Mouse (Mus musculus) bone marrow, adult 2 months (tissue): Measurements from ENCODE around the gene Pdzrn3. TPM values are rescaled to one million over a fixed set of nuclear protein-coding genes. Genes with fewer than 3 reads are reported as not detected.

Experiments
- H3K27ac ChIP-seq: fragments of 200-500 bp; 2 replicates; pipeline ENCODE4 v1.5.1; 2012; ENCODE audit warnings: low read depth, mild to moderate bottlenecking, control low read depth, inconsistent platforms, low read length; ENCODE audit not compliant: control insufficient read depth, poor library complexity, insufficient read depth
- H3K4me1 ChIP-seq: fragments of 200-500 bp; 2 replicates; pipeline ENCODE4 v1.6.1; 2011; ENCODE audit warnings: low read length; ENCODE audit not compliant: control insufficient read depth, insufficient read depth
- H3K4me3 ChIP-seq: fragments of 200-500 bp; replicated peaks from 2 replicates; pipeline ENCODE3; 2011; ENCODE audit warnings: mild to moderate bottlenecking, low read depth, low read length, control low read depth; ENCODE audit not compliant: control insufficient read depth
- CTCF ChIP-seq: fragments of 200-500 bp; IDR thresholded peaks from 2 replicates; pipeline ENCODE4 v1.5.1; 2011; ENCODE audit warnings: low read length, control low read depth; ENCODE audit not compliant: control insufficient read depth, insufficient read depth
- POLR2A ChIP-seq: fragments of 200-500 bp; IDR thresholded peaks from 2 replicates; pipeline ENCODE4 v1.6.1; 2011; ENCODE audit warnings: low read depth, mild to moderate bottlenecking, control low read depth, low read length, borderline replicate concordance; ENCODE audit not compliant: control insufficient read depth
- WGBS: fragments of 180-500 bp; shearing (Covaris S2); methylation state at CpG from one replicate; pipeline ENCODE4 v1.1.7; 2018; 5-methylcytosine and 5-hydroxymethylcytosine counted together
- polyA plus RNA-seq: library from polyadenylated mRNA; stranded (reverse); fragments of >200 nt; gene quantifications from 2 replicates; pipeline ENCODE4 v1.2.4, GENCODE M21; 2011; ENCODE audit warnings: low replicate concordance; ENCODE audit not compliant: missing spikeins, insufficient read depth, insufficient read length

The Pdzrn3 gene
- polyA plus RNA-seq, 1 experiment = 1.8 TPM

GRCm38 (mm10) chr6:101195891-101196290 lies 181.8 kb downstream of the Pdzrn3 start:
- no peaks in the 10 kb centered on the region for H3K4me1 ChIP-seq
- no peak overlapping the region for H3K27ac ChIP-seq
- WGBS = 53% methylated on average over 5 of the region's 5 CpGs
- TF ChIP-seq POLR2A (no peak), CTCF (no peak)
- H3K4me3 ChIP-seq = no peak overlapping the region

- no peak overlapping the region for H3K27ac ChIP-seq
- H3K4me1 ChIP-seq = no peaks in the 10 kb centered on the region
- TF ChIP-seq CTCF (no peak), POLR2A (no peak)
- H3K4me3 ChIP-seq = no peak overlapping the region
- 77% methylated on average over 8 of the region's 8 CpGs for WGBS
Measured at GRCm38 (mm10) chr6:101194386-101194925, 183.2 kb downstream of the Pdzrn3 start.

GRCm38 (mm10) chr6:101191576-101191975 lies 186.1 kb downstream of the Pdzrn3 start:
- Histone ChIP-seq H3K4me1 (no peaks in the 10 kb centered on the region; the same call in 1 of the 2 replicates), H3K4me3 (no peak overlapping the region), H3K27ac (no peak overlapping the region)
- 88% methylated on average over 5 of the region's 5 CpGs for WGBS
- TF ChIP-seq CTCF = no peak
- TF ChIP-seq POLR2A = no peak

- no peak overlapping the region for H3K4me3 ChIP-seq
- no peaks in the 10 kb centered on the region; the same call in 1 of the 2 replicates for H3K4me1 ChIP-seq
- no peak for TF ChIP-seq CTCF
- no peak overlapping the region for H3K27ac ChIP-seq
- WGBS = 59% methylated on average over 6 of the region's 6 CpGs
Measured at GRCm38 (mm10) chr6:101187322-101187721, 190.4 kb downstream of the Pdzrn3 start.

- TF ChIP-seq POLR2A (no peak), CTCF (no peak)
- no peak overlapping the region for H3K27ac ChIP-seq
- H3K4me1 ChIP-seq = no peaks in the 10 kb centered on the region; the same call in 1 of the 2 replicates
- H3K4me3 ChIP-seq = no peak overlapping the region
- WGBS = 2% methylated on average over 3 of the region's 3 CpGs
Measured at GRCm38 (mm10) chr6:101186887-101187286, 190.8 kb downstream of the Pdzrn3 start.

GRCm38 (mm10) chr6:101184103-101184785 lies 193.5 kb downstream of the Pdzrn3 start:
- TF ChIP-seq POLR2A (no peak), CTCF (no peak)
- WGBS = 80% methylated on average over 10 of the region's 10 CpGs
- Histone ChIP-seq H3K27ac (no peak overlapping the region), H3K4me1 (no peaks in the 10 kb centered on the region; the same call in 1 of the 2 replicates), H3K4me3 (no peak overlapping the region)

- TF ChIP-seq POLR2A = no peak
- no peak for TF ChIP-seq CTCF
- 79% methylated on average over 7 of the region's 7 CpGs for WGBS
Measured at GRCm38 (mm10) chr6:101170699-101171098, 207.0 kb downstream of the Pdzrn3 start.

GRCm38 (mm10) chr6:101153511-101153921 lies 224.2 kb downstream of the Pdzrn3 start:
- WGBS = 65% methylated on average over 1 of the region's 1 CpGs
- no peak overlapping the region for H3K4me3 ChIP-seq
- H3K27ac ChIP-seq = no peak overlapping the region
- no peak for TF ChIP-seq CTCF
- no peak for TF ChIP-seq POLR2A
- H3K4me1 ChIP-seq = no peaks in the 10 kb centered on the region

More at GRCm38 (mm10) chr6:101170699-101171098, 207.0 kb downstream of the Pdzrn3 start:
- Histone ChIP-seq H3K4me3 (no peak overlapping the region), H3K27ac (no peak overlapping the region), H3K4me1 (no peaks in the 10 kb centered on the region)

- 77% methylated on average over 3 of the region's 3 CpGs for WGBS
- Histone ChIP-seq H3K4me1 (no peaks in the 10 kb centered on the region), H3K4me3 (no peak overlapping the region), H3K27ac (no peak overlapping the region)
- TF ChIP-seq POLR2A (no peak), CTCF (no peak)
Measured at GRCm38 (mm10) chr6:101135368-101135767, 242.3 kb downstream of the Pdzrn3 start.
